Mouse (Mus musculus): ENCODE data around the gene Tlnrd1. TPM values are rescaled to one million over a fixed set of nuclear protein-coding genes. Genes with fewer than 3 reads are reported as not detected.

The Tlnrd1 gene
- polyA plus RNA-seq, 1 experiment from 2014 or later = 11.1 TPM

DNA sequence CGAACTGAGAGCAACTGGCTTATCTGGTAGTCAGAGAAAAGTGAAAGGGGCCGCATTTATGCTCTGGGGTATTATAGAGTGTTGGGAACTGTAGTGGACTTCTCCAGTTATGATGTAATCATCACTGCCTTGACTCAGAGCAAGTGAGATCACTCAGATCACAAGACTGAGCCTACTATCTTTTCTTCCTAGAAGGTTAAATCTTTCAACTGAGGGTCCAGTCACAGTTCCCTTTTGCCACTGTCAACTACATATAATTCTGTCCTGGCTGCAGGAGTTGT lies 27.0 kb downstream of the Tlnrd1 start:
- Histone ChIP-seq H3K27ac (replicated peaks) (no peak overlapping the region), H3K9me3 (replicated peaks) (no peaks in the 10 kb centered on the region), H3K4me2 (no peak overlapping the region), H3K4me3 (replicated peaks) (no peak overlapping the region), H3K9ac (no peak overlapping the region), H3K4me1 (replicated peaks) (no peaks in the 10 kb centered on the region; the same call in 1 of the 2 replicates), H3K27me3 (no peaks in the 10 kb centered on the region), H3K36me3 (replicated peaks) (no peaks in the 10 kb centered on the region)
- WGBS (ENCODE audit: insufficient replicate concordance) = 62% methylated on average over 2 of the region's 2 CpGs
- ATAC-seq (ENCODE audit: insufficient read depth) = no peak

DNA sequence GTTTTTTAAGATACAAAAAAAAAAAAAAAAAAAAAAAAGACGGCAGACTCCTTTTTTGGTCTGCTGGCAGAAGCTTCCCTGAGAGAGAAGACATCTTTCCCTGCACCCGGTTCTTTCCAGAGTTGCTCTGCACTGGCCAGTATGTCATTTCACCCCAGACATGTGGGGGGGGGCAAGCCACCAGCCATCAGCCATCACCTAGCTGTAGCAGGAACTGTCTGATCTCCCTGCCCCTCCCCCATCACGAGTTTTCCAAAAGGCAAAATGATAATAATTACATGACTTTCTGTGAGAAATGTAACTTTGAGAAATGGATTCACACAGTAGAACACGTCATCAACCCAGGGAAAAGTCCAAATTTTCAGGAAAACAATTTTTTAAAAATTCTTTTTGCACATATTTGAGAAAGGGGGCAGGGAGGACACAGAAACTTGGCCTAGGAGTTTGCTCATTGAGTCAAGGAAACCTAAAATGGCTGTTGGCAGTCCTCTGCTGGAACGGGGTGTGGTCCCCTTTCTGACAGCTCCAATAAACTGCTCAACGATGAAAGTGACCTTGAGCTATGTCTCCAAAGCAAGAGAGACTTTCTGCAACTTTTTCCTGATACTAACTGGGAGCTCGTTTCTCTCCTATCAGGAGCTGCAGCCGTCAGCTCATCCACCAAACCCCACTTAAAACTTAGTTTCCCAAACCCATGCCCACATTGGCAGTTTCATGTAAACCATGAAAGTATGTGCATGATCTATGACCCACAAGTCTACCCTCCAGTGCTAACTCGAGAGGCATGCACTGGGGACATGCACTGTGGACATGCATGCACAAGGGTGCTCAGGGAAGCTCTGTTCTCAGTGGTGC lies 27.5 kb downstream of the Tlnrd1 start:
- Histone ChIP-seq H3K9ac (no peak overlapping the region), H3K9me3 (replicated peaks) (no peaks in the 10 kb centered on the region), H3K27me3 (no peaks in the 10 kb centered on the region), H3K4me1 (replicated peaks) (peaks cover 4% of the 10 kb centered on the region), H3K36me3 (replicated peaks) (no peaks in the 10 kb centered on the region), H3K4me3 (replicated peaks) (no peak overlapping the region), H3K4me2 (no peak overlapping the region), H3K27ac (replicated peaks) (no peak overlapping the region)
- no peak for ATAC-seq (ENCODE audit: insufficient read depth)
- WGBS (ENCODE audit: insufficient replicate concordance) = 56% methylated on average over 9 of the region's 9 CpGs

DNA sequence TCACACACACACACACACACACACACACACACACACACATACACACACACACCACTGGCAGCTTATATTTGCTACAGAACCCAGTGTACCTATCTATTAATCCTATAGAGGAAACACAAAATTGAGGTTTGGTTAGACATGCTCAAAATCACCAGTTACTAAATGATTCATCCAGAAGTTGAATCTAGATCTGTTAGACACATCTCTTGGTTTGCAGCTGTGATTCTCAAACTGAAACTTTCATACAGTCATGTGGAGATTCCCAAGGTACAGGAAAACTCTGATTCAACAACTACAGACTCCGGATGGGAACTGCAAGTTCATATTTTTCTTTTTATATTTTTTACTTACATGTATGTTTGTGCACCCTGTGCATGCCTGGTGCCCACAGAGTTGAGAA lies 28.9 kb downstream of the Tlnrd1 start:
- Histone ChIP-seq H3K9me3 (replicated peaks) (no peaks in the 10 kb centered on the region), H3K4me3 (replicated peaks) (no peak overlapping the region), H3K36me3 (replicated peaks) (no peaks in the 10 kb centered on the region), H3K27me3 (no peaks in the 10 kb centered on the region), H3K27ac (replicated peaks) (no peak overlapping the region), H3K9ac (no peak overlapping the region), H3K4me2 (no peak overlapping the region), H3K4me1 (replicated peaks) (peaks cover 8% of the 10 kb centered on the region)
- WGBS (ENCODE audit: insufficient replicate concordance) = 61% methylated on average over 1 of the region's 1 CpGs
- ATAC-seq (ENCODE audit: insufficient read depth) = no peak

DNA sequence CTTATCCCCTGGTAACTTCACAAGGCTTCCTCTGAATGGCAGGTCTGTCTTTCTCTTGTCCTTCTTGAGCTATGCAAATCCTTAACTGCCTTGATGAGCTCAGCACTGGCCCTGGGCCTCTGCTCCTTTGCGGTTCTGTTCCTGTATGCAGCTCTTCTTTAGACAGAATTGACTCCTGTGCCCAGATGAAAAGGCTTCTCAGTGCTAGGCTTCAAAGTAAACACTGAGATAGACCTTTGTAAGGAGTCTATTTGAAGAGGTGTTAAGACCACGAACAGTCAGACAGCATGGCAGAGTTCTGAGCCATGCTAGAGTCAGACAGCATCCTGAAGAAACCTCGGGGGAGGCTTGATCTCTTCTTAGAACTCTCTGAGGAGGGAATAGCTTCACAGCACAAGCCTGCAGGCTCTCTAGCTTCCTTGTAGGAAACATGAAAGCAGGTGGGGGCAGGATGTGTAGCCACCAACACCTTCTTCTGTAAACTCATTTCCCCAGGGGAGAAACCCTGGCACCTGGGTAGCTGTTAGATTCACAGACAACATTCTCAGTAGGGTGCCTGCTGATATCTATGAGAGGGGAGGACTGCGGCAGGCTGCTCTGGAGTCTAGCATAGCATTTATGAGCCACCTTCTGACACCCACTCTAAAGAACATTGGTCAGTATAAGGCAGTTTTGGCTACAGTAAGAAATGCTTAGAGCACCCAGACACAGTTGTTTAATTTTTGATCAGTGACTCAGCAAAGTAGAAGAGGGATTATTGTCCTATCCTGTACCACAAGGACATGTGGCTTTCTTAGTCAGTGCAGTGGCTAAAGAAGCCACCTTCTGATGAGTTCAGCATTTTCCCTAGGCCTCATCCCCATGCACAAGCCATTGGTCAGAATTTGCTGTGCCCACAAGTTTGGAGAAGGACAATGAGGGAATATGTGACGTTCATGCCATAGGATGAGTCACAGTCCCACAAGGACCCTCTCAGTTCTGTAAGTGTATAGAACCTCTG lies 31.4 kb downstream of the Tlnrd1 start:
- ATAC-seq (ENCODE audit: insufficient read depth) = no peak
- no peaks in the 10 kb centered on the region for H3K36me3 ChIP-seq (replicated peaks)
- no peaks in the 10 kb centered on the region for H3K27me3 ChIP-seq
- no peak overlapping the region for H3K9ac ChIP-seq
- no peak overlapping the region for H3K4me2 ChIP-seq
- no peak overlapping the region for H3K27ac ChIP-seq (replicated peaks)
- H3K4me3 ChIP-seq (replicated peaks) = no peak overlapping the region
- peaks cover 8% of the 10 kb centered on the region; the same call in 1 of the 2 replicates for H3K4me1 ChIP-seq (replicated peaks)
- no peaks in the 10 kb centered on the region for H3K9me3 ChIP-seq (replicated peaks)
- WGBS (ENCODE audit: insufficient replicate concordance) = 41% methylated on average over 5 of the region's 5 CpGs

DNA sequence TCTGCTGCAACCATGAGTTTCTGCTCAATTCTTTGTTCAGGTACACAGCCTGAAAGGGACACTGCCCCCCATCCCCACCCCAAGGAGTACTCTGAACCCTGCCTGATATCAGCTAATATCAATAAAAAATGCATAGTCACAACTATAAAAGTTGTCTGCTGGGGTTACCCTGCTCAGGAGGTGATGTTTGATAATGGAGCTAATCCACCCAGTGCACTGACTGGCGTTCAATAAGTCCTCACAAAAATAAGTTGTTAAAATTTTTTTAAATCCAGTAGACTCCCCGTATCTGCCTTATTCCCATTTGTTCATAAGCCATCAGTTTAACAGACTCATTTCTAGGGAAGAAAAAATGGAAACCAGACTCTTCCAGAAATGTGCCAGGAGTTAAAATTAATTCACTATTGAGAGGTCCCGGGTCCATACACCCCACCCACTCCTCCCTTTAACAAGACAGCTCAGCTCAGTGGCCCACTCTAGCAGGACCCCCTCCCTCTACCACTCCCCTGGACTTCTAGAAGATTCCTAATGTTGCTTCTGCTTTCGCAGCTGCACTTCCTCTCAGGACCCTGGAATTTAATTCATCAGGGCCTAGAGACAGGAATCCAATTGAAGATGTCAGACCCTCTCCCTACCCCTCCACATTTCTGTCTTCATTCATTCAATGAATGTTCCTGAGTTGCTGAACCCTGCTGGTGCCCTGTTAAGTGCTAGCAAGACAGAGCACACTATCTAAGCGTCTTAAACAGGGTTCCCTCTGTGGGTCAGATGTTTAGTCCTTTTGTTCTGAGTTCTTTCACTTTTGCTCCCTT lies 32.3 kb downstream of the Tlnrd1 start:
- Histone ChIP-seq H3K9me3 (replicated peaks) (no peaks in the 10 kb centered on the region), H3K4me1 (replicated peaks) (peaks cover 16% of the 10 kb centered on the region; the same call in 1 of the 2 replicates), H3K4me3 (replicated peaks) (no peak overlapping the region), H3K4me2 (no peak overlapping the region), H3K27ac (replicated peaks) (no peak overlapping the region), H3K9ac (no peak overlapping the region), H3K36me3 (replicated peaks) (no peaks in the 10 kb centered on the region), H3K27me3 (no peaks in the 10 kb centered on the region)
- 54% methylated on average over 5 of the region's 5 CpGs for WGBS (ENCODE audit: insufficient replicate concordance)
- no peak for ATAC-seq (ENCODE audit: insufficient read depth)

DNA sequence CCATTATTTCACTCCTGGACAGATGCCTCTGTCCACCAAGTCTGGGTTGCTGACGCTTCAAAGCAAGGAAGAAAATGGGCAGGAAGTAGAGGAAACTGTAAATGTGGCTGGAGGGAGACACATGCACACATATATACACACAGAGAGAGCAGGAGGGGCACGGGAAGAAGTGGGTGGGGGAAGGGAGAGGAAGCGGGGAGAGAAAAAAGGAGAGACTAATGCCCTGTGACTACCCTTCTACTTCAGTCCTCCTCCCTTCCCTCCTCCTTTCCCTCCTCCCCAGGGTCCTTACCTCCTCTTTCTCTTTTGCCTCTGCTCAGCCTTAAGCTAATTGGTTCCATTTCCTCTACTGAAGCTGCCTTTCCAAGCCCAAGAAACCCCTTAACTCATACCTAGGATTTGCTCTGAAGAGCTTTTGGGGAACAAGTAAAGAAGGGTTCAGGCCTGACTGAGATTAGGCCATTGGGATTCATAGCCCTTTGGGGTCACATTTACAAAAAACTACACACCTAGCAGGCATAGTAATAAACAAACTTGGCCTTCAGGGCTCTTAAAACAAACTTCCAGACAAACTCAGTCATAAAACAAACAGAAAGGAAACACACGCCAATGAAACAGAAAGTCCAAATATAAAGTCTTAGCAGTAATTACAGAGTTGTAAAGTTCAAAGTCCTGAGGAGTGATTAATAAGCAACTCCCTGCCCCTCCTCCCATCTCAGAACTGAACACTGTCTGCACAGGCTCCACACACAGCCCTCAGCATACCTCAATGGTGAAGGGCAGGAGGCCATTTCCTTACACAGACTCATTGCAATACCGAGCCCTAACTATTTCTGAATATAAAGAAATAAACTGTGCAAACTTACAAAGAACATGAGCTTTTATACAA lies 36.7 kb downstream of the Tlnrd1 start:
- Histone ChIP-seq H3K27ac (replicated peaks) (no peak overlapping the region), H3K9me3 (replicated peaks) (no peaks in the 10 kb centered on the region), H3K27me3 (no peaks in the 10 kb centered on the region), H3K9ac (no peak overlapping the region), H3K4me3 (replicated peaks) (no peak overlapping the region), H3K36me3 (replicated peaks) (no peaks in the 10 kb centered on the region), H3K4me1 (replicated peaks) (peaks cover 16% of the 10 kb centered on the region; the same call in 1 of the 2 replicates), H3K4me2 (no peak overlapping the region)
- 33% methylated on average over 5 of the region's 5 CpGs for WGBS (ENCODE audit: insufficient replicate concordance)
- ATAC-seq (ENCODE audit: insufficient read depth) = no peak

DNA sequence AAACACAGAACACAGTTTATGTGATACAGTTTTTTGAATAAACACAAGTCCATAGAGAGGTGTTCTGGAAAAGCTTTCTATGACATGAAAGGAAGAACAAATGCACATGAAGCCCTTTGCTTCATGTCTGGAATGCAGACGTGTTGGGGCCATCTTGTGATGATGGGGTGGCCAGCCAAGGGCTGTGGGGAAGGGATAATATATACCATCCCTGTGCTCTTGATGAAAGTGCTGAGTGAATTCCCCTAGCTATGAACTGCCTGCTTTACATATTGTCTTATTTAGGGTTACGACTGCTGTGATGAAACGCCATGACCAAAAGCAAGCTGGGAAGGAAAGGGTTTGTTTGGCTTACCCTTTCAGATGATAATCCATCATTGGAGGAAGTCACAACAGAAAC lies 39.3 kb downstream of the Tlnrd1 start:
- H3K27ac ChIP-seq (replicated peaks) = no peak overlapping the region
- no peaks in the 10 kb centered on the region for H3K27me3 ChIP-seq
- ATAC-seq (ENCODE audit: insufficient read depth) = no peak
- WGBS (ENCODE audit: insufficient replicate concordance) = 64% methylated on average over 3 of the region's 3 CpGs
- H3K4me3 ChIP-seq (replicated peaks) = no peak overlapping the region
- H3K4me2 ChIP-seq = no peak overlapping the region
- H3K9ac ChIP-seq = no peak overlapping the region
- H3K4me1 ChIP-seq (replicated peaks) = peaks cover 8% of the 10 kb centered on the region; the same call in 1 of the 2 replicates
- no peaks in the 10 kb centered on the region for H3K36me3 ChIP-seq (replicated peaks)
- H3K9me3 ChIP-seq (replicated peaks) = no peaks in the 10 kb centered on the region

DNA sequence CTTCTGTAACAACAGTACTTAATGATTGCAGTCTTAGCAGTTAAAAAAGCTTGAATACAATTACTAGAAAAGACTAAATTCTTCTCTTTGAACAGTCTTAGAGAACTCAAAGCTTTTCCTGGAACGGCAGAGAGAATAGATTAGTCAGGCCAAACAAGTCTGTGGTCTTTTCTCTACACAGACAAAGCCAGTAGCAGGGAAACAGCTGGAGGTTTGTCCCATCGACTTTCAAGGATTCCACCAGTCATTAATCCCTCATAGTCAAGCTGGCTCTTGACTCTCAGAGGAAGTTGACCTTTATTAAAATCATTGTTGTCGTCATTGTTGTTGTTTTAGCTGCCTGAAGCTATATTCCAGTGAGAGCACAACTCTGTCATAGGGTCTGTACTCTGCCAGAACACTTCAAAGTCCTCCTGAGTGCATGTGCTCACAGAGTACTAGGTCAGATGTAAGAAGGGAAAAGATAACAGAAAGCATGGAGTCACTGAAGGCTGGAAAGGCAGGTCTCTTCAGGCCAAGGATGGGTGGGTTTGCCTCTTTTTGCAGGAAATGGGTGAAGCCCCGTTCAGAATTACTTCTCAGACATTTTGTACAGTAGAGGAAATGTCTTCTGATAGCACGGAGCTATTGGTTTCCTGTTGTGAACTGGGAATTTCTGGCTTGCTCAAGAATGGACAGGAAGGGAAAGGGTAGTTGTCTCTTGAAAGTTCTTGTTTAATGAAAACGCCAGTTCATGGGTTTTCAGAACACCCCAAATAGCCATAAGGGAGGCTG lies 41.4 kb downstream of the Tlnrd1 start:
- ATAC-seq (ENCODE audit: insufficient read depth) = no peak
- no peaks in the 10 kb centered on the region for H3K27me3 ChIP-seq
- no peak overlapping the region for H3K4me3 ChIP-seq (replicated peaks)
- H3K4me2 ChIP-seq = no peak overlapping the region
- no peaks in the 10 kb centered on the region for H3K36me3 ChIP-seq (replicated peaks)
- H3K9ac ChIP-seq = no peak overlapping the region
- H3K4me1 ChIP-seq (replicated peaks) = peaks cover 8% of the 10 kb centered on the region; the same call in 1 of the 2 replicates
- no peaks in the 10 kb centered on the region for H3K9me3 ChIP-seq (replicated peaks)
- no peak overlapping the region for H3K27ac ChIP-seq (replicated peaks)
- WGBS (ENCODE audit: insufficient replicate concordance) = 20% methylated on average over 6 of the region's 6 CpGs

DNA sequence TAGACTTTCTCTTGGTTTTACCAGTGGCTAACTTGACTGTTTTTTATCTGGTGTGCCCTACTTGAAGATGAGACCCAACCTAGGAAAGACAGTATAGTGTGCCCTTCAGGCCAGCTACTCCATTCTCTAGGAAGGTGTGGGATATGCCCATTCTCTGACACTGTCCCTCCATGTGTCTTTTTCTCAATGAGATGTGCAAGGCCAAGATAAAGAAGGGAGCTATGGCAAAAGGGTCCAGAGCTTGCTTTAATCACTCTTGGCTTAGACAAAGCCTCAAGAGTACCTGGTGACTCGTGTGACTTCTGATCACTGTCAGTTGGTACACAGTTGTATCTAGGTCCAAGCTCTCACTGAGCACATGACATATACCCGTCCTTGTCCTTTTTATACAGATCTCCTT lies 44.0 kb downstream of the Tlnrd1 start:
- no peaks in the 10 kb centered on the region for H3K9me3 ChIP-seq (replicated peaks)
- H3K4me3 ChIP-seq (replicated peaks) = no peak overlapping the region
- H3K27me3 ChIP-seq = no peaks in the 10 kb centered on the region
- no peaks in the 10 kb centered on the region for H3K4me1 ChIP-seq (replicated peaks)
- H3K4me2 ChIP-seq = no peak overlapping the region
- no peak overlapping the region for H3K9ac ChIP-seq
- WGBS (ENCODE audit: insufficient replicate concordance) = 44% methylated on average over 2 of the region's 2 CpGs
- ATAC-seq (ENCODE audit: insufficient read depth) = no peak
- no peaks in the 10 kb centered on the region for H3K36me3 ChIP-seq (replicated peaks)
- H3K27ac ChIP-seq (replicated peaks) = no peak overlapping the region
